Mouse (Mus musculus) megakaryocyte, embryonic 14.5 days (primary cell): ENCODE results near the gene Adamtsl4.

Source experiments
- FLI1 ChIP-seq: IDR thresholded peaks from 2 replicates; pipeline ENCODE4 v1.6.1; 2012; ENCODE audit warnings: low read length, inconsistent platforms, mixed read lengths
- GATA1 ChIP-seq: IDR thresholded peaks from 3 replicates; pipeline ENCODE4 v1.6.1; 2012; ENCODE audit warnings: mixed read lengths, low read length, inconsistent platforms, borderline replicate concordance

- no peak for TF ChIP-seq GATA1
- peak; percentile 96 for TF ChIP-seq FLI1
These were observed 29.4 kb downstream of the Adamtsl4 start, which contains the start of gene Mcl1 for GRCm38 (mm10) chr3:95658236-95658867.
